Mouse (Mus musculus): ENCODE data around the gene Kctd10. TPM values are rescaled to one million over a fixed set of nuclear protein-coding genes. Genes with fewer than 3 reads are reported as not detected.

Gene Kctd10
- polyA plus RNA-seq, 1 experiment from 2014 or later = 59.1 TPM

- Histone ChIP-seq H3K27ac (ENCODE audit: low read depth, low read length) (no peak overlapping the region), H3K4me1 (replicated peaks; ENCODE audit: control insufficient read depth, insufficient read depth, low read length) (no peaks in the 10 kb centered on the region), H3K4me3 (ENCODE audit: low read depth, low read length) (no peak overlapping the region), H3K9me3 (ENCODE audit: control insufficient read depth, low read length) (no peaks in the 10 kb centered on the region), H3K27me3 (replicated peaks; ENCODE audit: control insufficient read depth, insufficient read depth, low read length) (no peaks in the 10 kb centered on the region), H3K36me3 (ENCODE audit: control insufficient read depth, insufficient read depth, low read length) (no peaks in the 10 kb centered on the region), H3K9ac (ENCODE audit: low read depth, low read length) (no peak overlapping the region), H3K4me2 (no peak overlapping the region)
- ATAC-seq (replicated peaks; ENCODE audit: low FRiP score) = no peak
- WGBS = 72% methylated on average over 10 of the region's 10 CpGs
- DNase-seq (ENCODE audit: low spot score) = no peak
Measured at GRCm38 (mm10) chr5:114347005-114347404, 33.3 kb downstream of the Kctd10 start.

- H3K4me2 ChIP-seq = no peak overlapping the region
- H3K4me1 ChIP-seq (replicated peaks; ENCODE audit: control insufficient read depth, insufficient read depth, low read length) = no peaks in the 10 kb centered on the region
- no peaks in the 10 kb centered on the region for H3K9me3 ChIP-seq (ENCODE audit: control insufficient read depth, low read length)
- no peaks in the 10 kb centered on the region for H3K36me3 ChIP-seq (ENCODE audit: control insufficient read depth, insufficient read depth, low read length)
- H3K9ac ChIP-seq (ENCODE audit: low read depth, low read length) = no peak overlapping the region
- peak; percentile 75; the same call in 1 of the 2 replicates for ATAC-seq (replicated peaks; ENCODE audit: low FRiP score)
- H3K4me3 ChIP-seq (ENCODE audit: low read depth, low read length) = no peak overlapping the region
- DNase-seq (ENCODE audit: low spot score) = no peak
- no peak overlapping the region for H3K27ac ChIP-seq (ENCODE audit: low read depth, low read length)
- H3K27me3 ChIP-seq (replicated peaks; ENCODE audit: control insufficient read depth, insufficient read depth, low read length) = no peaks in the 10 kb centered on the region
- 46% methylated on average over 3 of the region's 3 CpGs for WGBS
Measured at GRCm38 (mm10) chr5:114345538-114345937, 34.8 kb downstream of the Kctd10 start.

- no peaks in the 10 kb centered on the region for H3K27me3 ChIP-seq (replicated peaks; ENCODE audit: control insufficient read depth, insufficient read depth, low read length)
- no peak overlapping the region for H3K27ac ChIP-seq (ENCODE audit: low read depth, low read length)
- WGBS = 73% methylated on average over 7 of the region's 7 CpGs
- ATAC-seq (replicated peaks; ENCODE audit: low FRiP score) (no peak), DNase-seq (ENCODE audit: low spot score) (no peak)
- H3K4me1 ChIP-seq (replicated peaks; ENCODE audit: control insufficient read depth, insufficient read depth, low read length) = no peaks in the 10 kb centered on the region
- no peaks in the 10 kb centered on the region for H3K36me3 ChIP-seq (ENCODE audit: control insufficient read depth, insufficient read depth, low read length)
- H3K9ac ChIP-seq (ENCODE audit: low read depth, low read length) = no peak overlapping the region
- H3K9me3 ChIP-seq (ENCODE audit: control insufficient read depth, low read length) = no peaks in the 10 kb centered on the region
- no peak overlapping the region for H3K4me2 ChIP-seq
- H3K4me3 ChIP-seq (ENCODE audit: low read depth, low read length) = no peak overlapping the region
Measured at GRCm38 (mm10) chr5:114343612-114344011, 36.7 kb downstream of the Kctd10 start.

GRCm38 (mm10) chr5:114342996-114343395 lies 37.3 kb downstream of the Kctd10 start:
- ATAC-seq (replicated peaks; ENCODE audit: low FRiP score) (no peak), DNase-seq (ENCODE audit: low spot score) (no peak)
- no peaks in the 10 kb centered on the region for H3K4me1 ChIP-seq (replicated peaks; ENCODE audit: control insufficient read depth, insufficient read depth, low read length)
- H3K4me3 ChIP-seq (ENCODE audit: low read depth, low read length) = no peak overlapping the region
- 56% methylated on average over 5 of the region's 5 CpGs for WGBS
- no peaks in the 10 kb centered on the region for H3K27me3 ChIP-seq (replicated peaks; ENCODE audit: control insufficient read depth, insufficient read depth, low read length)
- H3K9ac ChIP-seq (ENCODE audit: low read depth, low read length) = no peak overlapping the region
- H3K4me2 ChIP-seq = no peak overlapping the region
- no peaks in the 10 kb centered on the region for H3K36me3 ChIP-seq (ENCODE audit: control insufficient read depth, insufficient read depth, low read length)
- H3K27ac ChIP-seq (ENCODE audit: low read depth, low read length) = no peak overlapping the region
- H3K9me3 ChIP-seq (ENCODE audit: control insufficient read depth, low read length) = no peaks in the 10 kb centered on the region

GRCm38 (mm10) chr5:114323791-114324507 lies 56.4 kb downstream of the Kctd10 start:
- Histone ChIP-seq H3K4me2 (no peak overlapping the region), H3K27me3 (replicated peaks; ENCODE audit: control insufficient read depth, insufficient read depth, low read length) (no peaks in the 10 kb centered on the region; the same call in 1 of the 2 replicates)

GRCm38 (mm10) chr5:114323105-114323790 lies 57.1 kb downstream of the Kctd10 start:
- Histone ChIP-seq H3K9me3 (ENCODE audit: control insufficient read depth, low read length) (no peaks in the 10 kb centered on the region), H3K9ac (ENCODE audit: low read depth, low read length) (no peak overlapping the region), H3K4me2 (no peak overlapping the region), H3K27ac (ENCODE audit: low read depth, low read length) (no peak overlapping the region), H3K27me3 (replicated peaks; ENCODE audit: control insufficient read depth, insufficient read depth, low read length) (no peaks in the 10 kb centered on the region; the same call in 1 of the 2 replicates), H3K4me3 (ENCODE audit: low read depth, low read length) (no peak overlapping the region), H3K36me3 (ENCODE audit: control insufficient read depth, insufficient read depth, low read length) (no peaks in the 10 kb centered on the region), H3K4me1 (replicated peaks; ENCODE audit: control insufficient read depth, insufficient read depth, low read length) (0 out of 2 replicates have a peak, but pooled peaks cover 3% of the 10 kb centered on the region)
- no peak for ATAC-seq (replicated peaks; ENCODE audit: low FRiP score)
- no peak for DNase-seq (ENCODE audit: low spot score)
- WGBS = 46% methylated on average over 25 of the region's 25 CpGs

More at GRCm38 (mm10) chr5:114323791-114324507, 56.4 kb downstream of the Kctd10 start:
- no peak overlapping the region for H3K4me3 ChIP-seq (ENCODE audit: low read depth, low read length)
- no peaks in the 10 kb centered on the region for H3K36me3 ChIP-seq (ENCODE audit: control insufficient read depth, insufficient read depth, low read length)
- DNase-seq (ENCODE audit: low spot score) (no peak), ATAC-seq (replicated peaks; ENCODE audit: low FRiP score) (no peak)
- no peaks in the 10 kb centered on the region for H3K9me3 ChIP-seq (ENCODE audit: control insufficient read depth, low read length)
- H3K27ac ChIP-seq (ENCODE audit: low read depth, low read length) = no peak overlapping the region
- 25% methylated on average over 16 of the region's 16 CpGs for WGBS
- H3K4me1 ChIP-seq (replicated peaks; ENCODE audit: control insufficient read depth, insufficient read depth, low read length) = 0 out of 2 replicates have a peak, but pooled peaks cover 3% of the 10 kb centered on the region
- H3K9ac ChIP-seq (ENCODE audit: low read depth, low read length) = no peak overlapping the region

Small RNA genes lying within 50 kb of the gene (microRNA-seq; reads per million reads assigned to microRNA genes)
- not detected for gene Mir7027 (ENCODE audit: borderline number of aligned reads)

Other genes starting within 250 kb of the Kctd10 start
- 0.86 and 1.2 TPM in 2 replicates for gene Acacb, start 234.0 kb downstream of the Kctd10 start, polyA plus RNA-seq (2014; fragmentation: Nextera tagmentation; extraction: Ambion mirVana)
- gene Foxn4, start 106.7 kb downstream of the Kctd10 start, polyA plus RNA-seq (2014; fragmentation: Nextera tagmentation; extraction: Ambion mirVana) = not detected in 2 replicates
- gene Myo1h, start 91.3 kb downstream of the Kctd10 start, polyA plus RNA-seq (2014; fragmentation: Nextera tagmentation; extraction: Ambion mirVana) = 0.40 and 0.45 TPM in 2 replicates
- 41.1 and 41.4 TPM in 2 replicates for gene Ube3b, start 99 bp upstream of the Kctd10 start, polyA plus RNA-seq (2014; fragmentation: Nextera tagmentation; extraction: Ambion mirVana)
- gene Mmab, start 63.6 kb upstream of the Kctd10 start, polyA plus RNA-seq (2014; fragmentation: Nextera tagmentation; extraction: Ambion mirVana) = 27.9 and 29.5 TPM in 2 replicates
- gene Mvk, start 63.8 kb upstream of the Kctd10 start, polyA plus RNA-seq (2014; fragmentation: Nextera tagmentation; extraction: Ambion mirVana) = 46.5 and 48.5 TPM in 2 replicates
- gene Fam222a, start 187.5 kb upstream of the Kctd10 start, polyA plus RNA-seq (2014; fragmentation: Nextera tagmentation; extraction: Ambion mirVana) = 2.2 and 2.3 TPM in 2 replicates

All from liver, embryonic 11.5 days (tissue).